Mouse (Mus musculus) stomach, postnatal 0 days (tissue): ENCODE measurements around the gene Itpka.

ENCODE experiments used
- CTCF ChIP-seq: IDR thresholded peaks from 2 replicates; pipeline ENCODE4 v1.5.1; 2016; ENCODE audit warnings: antibody characterized with exemption, low read depth, mild to moderate bottlenecking, moderate library complexity
- EP300 ChIP-seq: optimal IDR thresholded peaks from 2 replicates; pipeline ENCODE3; 2016; ENCODE audit warnings: antibody characterized with exemption

- TF ChIP-seq CTCF (no peak), EP300 (no peak)
These were observed 42.2 kb upstream of the Itpka start for GRCm38 (mm10) chr2:119699962-119700361.
